Comparison of ENCODE assay signal across 9 mouse cellular contexts in genomic region chr14:87215099-87215498, GRCm38 (mm10).
DNase-seq lines count a peak whose midpoint lies in the region.
"Had no signal": no experiment of that assay in that cellular context is flagged by ENCODE, and none has a peak within 500 bp of the region (broad histone marks: within the 10 kb centered on the region; RNA-seq: fewer than 3 reads in every experiment).

No protein-coding gene starts in this region.

- no peak overlapping the region for H3K4me3 ChIP-seq in midbrain, embryonic 10.5 days
- H3K4me3 ChIP-seq: embryonic facial prominence, embryonic 13.5 days had no signal

- intact Hi-C loops in left cerebral cortex, postnatal 10 days (cut with DNase I): no loop called here

- no peaks in the 10 kb centered on the region for H3K4me1 ChIP-seq in midbrain, embryonic 10.5 days
- H3K4me1 ChIP-seq: embryonic facial prominence, embryonic 13.5 days had no signal

- no peaks in the 10 kb centered on the region for H3K9me3 ChIP-seq in midbrain, embryonic 10.5 days (replicated peaks)
- H3K9me3 ChIP-seq: embryonic facial prominence, embryonic 13.5 days had no signal

- no peak overlapping the region for H3K27ac ChIP-seq in midbrain, embryonic 10.5 days (replicated peaks)
- H3K27ac ChIP-seq: embryonic facial prominence, embryonic 13.5 days had no signal

- no peaks in the 10 kb centered on the region for H3K36me3 ChIP-seq in midbrain, embryonic 10.5 days
- H3K36me3 ChIP-seq: embryonic facial prominence, embryonic 13.5 days had no signal

- peak; percentile 7 to 59 for DNase-seq in spleen, postnatal 10 days (ENCODE audit: low spot score in 2 of 2)
- DNase-seq in spleen, adult 12 weeks (ENCODE audit: low spot score): no peak
- peak; percentile 27 for DNase-seq in c-Kit-positive CD71-positive TER-119-positive erythroid progenitor cells, embryonic 14.5 days (ENCODE audit: low spot score)
- peak; percentile 45 for DNase-seq in forelimb bud, embryonic 11.5 days (ENCODE audit: low read depth, low spot score)
- peak; percentile 3 for DNase-seq in kidney, adult 11 months
- DNase-seq in left cerebral cortex, postnatal 10 days (ENCODE audit: extremely low spot score in 1 of 2, low spot score in 2 of 2): peak; percentile 74 to 78
- peak; percentile 69 for DNase-seq in midbrain, embryonic 10.5 days (ENCODE audit: low spot score)
- peak; percentile 11 to 14 for DNase-seq in spleen, postnatal 36 days (ENCODE audit: low spot score in 2 of 2)

- WGBS in midbrain, embryonic 10.5 days: 35% methylated on average over 2 of the region's 2 CpGs

- H3K27me3 ChIP-seq in midbrain, embryonic 10.5 days (ENCODE audit: low read depth, poor library complexity, severe bottlenecking): no peaks in the 10 kb centered on the region
- H3K27me3 ChIP-seq: embryonic facial prominence, embryonic 13.5 days had no signal
